Mouse (Mus musculus): Measurements from ENCODE around the gene Nkx2-5. TPM values are rescaled to one million over a fixed set of nuclear protein-coding genes. Genes with fewer than 3 reads are reported as not detected.

Gene Nkx2-5
- polyA plus RNA-seq, 1 experiment from 2014 or later = not detected

GRCm38 (mm10) chr17:26836786-26837545, 7.8 kb downstream of the Nkx2-5 start:
- DNase-seq (ENCODE audit: low spot score) = no peak

- DNase-seq (ENCODE audit: low spot score) = no peak
Observed at GRCm38 (mm10) chr17:26836377-26836776, 8.4 kb downstream of the Nkx2-5 start.

DNA sequence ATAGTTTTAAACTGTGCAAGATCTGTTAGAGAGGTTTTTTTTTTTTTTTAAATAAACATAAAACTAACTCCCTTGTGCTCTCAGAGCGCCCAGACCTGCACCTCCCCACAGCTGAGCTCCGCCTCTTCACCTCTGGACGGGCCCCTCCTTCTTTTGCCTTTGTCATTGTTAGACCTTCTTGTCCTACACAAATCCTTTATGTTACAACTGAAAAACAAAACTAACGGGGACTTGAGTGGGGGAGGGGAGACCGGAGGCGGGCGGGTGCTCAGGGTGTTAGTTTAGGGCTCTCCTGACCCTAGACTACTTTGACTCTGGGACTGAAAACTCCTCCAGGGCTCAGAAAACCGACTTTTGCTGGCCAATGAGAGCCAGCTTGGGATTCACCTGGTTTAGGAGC, 8.9 kb downstream of the Nkx2-5 start:
- DNase-seq (ENCODE audit: low spot score) = no peak

- no peak for DNase-seq (ENCODE audit: low spot score)
Observed at GRCm38 (mm10) chr17:26834966-26835755, 9.6 kb downstream of the Nkx2-5 start.

DNA sequence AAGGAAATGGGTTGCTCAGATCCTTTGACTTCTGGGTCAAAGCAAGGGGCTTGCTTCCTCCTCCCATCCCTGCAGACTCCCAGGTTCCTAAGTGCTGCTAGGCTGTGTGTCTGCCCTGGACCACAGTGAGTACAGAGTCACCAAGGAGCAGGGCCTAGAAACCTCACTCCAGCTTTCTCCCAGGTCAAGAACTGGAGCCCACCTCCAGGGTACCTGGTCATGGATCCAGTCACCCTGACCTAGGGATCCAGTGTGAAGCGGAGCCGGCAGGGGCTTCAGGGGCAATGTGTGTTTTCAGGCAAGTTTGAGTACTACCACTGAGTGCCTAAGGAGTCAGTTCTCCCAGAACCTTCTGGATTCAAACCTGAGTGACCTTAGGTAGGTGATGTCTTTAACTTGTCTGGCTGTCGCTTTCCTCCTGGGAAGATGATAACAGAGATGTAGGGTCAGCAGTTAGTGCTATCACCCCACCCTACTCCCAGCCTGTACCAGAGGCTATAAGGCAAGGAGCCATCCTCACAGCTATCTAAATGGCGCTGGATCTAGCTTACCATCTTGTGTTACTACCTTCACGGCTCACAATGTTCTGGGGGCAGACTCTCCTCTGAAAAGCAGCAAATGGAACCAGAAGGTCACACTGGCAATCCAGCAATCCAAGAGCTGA, 10.4 kb downstream of the Nkx2-5 start:
- DNase-seq (ENCODE audit: low spot score) = no peak

DNA sequence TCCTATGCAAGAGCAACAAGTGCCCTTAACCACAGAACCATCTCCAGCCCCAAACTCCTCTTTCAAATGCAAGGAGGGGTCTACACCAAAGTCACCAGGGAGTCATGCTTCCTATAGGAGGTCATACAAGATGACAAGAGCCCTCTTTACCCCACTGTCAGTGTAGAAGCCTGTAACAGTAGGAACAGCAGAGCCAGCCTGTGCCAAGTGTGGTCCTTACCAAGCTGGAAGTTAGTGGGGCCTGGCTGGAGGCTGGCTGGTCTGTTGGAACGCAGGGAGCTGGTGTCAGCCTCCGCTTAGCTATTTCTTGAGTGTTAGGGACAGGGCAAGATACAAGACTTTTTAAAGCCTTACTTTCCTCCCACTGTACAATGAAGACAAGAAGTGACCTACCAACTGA, 11.0 kb downstream of the Nkx2-5 start:
- DNase-seq (ENCODE audit: low spot score) = no peak

DNA sequence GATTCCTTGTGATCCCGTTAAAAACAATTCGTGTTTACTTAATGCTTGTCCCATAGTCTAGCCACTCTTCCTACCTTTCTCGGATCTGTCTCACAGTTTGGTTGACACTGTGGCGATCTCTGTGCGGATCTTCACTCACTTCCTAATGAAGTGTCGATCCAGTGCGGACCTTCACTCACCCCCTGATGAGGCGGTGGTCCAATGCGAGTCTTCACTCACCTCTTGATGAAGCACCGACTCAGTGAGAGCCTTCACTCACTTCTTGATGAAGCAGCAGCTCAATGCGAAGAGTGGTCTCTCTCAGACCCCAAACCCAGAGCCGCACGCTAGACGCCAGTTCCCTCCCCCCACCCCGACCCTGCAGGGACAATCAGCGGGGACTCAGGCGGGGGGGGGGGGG, 18.7 kb downstream of the Nkx2-5 start:
- DNase-seq (ENCODE audit: low spot score) = no peak

DNA sequence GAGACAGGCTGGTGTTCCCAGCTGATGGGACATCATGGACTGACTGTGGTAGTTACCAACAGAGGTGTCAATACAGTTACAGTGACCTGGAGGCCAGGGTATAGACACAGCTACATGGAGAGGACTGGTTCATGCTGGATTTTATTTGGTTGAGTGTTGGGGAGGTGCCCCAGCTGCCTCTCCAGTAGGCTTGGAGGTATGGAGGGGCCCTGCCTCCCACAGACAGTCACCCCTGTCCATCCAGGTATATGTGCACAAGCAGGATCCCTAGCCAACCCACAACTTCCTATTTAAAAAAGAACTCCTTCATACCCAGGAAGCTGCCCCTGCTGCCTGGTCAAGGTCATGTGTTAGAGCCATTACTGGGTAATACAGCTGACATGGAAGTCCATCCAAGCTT, 27.0 kb downstream of the Nkx2-5 start:
- no peak for DNase-seq (ENCODE audit: low spot score)

DNA sequence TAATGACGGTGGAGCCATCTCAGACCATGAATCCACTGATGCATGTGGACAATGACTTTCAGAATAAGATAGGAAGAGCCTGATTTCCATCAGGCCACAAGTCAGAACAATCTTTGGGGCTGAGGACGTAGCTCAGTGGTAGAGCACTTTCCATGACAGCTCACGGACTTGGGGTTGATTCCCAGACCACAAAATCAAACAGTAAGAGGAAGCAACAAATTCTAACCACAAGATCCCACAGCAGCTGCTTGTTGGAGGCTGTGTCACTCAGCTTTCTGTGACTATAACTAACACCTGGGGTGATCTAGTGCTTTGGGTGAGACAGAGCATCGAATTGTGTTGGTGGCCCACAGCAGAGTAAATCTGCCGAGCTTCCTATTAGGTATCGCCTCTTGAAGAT, 28.0 kb downstream of the Nkx2-5 start:
- no peak for DNase-seq (ENCODE audit: low spot score)

DNA sequence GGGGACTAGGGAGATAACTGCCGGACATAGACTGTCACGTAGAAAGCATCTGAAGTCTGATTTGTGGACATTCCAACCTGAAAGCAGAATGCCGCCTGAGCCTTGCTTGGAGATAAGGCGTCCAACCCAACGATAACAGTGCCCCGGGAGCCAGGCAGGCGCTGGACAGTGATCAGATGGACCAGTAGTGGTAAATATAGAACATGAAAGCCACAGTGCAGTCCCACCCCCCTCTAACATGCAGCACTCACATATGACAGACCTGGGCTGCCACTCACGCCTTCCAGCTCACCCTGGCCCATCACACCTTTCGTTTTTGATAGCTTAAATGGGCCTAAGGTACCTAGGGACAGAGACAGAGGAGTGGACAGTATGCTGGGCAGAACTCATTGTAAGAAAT, 31.3 kb downstream of the Nkx2-5 start:
- DNase-seq (ENCODE audit: low spot score) = no peak

DNA sequence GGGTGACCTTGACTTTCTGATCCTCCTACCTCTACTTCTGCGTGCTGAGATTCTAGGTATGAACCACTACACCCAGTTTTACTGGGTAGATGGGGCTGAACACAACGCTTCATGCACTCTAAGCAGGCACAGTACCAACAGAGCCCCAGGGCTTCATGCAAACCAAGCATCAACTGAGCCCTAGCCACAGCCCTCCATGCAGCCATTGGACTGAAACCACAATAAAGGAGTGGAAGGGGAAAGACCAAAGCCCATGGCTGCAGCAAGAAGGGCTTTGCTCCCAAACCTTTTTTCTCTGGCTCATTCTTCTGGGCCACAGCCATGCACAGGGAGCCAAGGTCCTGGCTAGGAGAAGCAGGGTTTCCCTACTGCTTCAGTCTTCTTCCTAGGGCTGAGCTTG, 32.2 kb downstream of the Nkx2-5 start:
- no peak for DNase-seq (ENCODE audit: low spot score)

DNA sequence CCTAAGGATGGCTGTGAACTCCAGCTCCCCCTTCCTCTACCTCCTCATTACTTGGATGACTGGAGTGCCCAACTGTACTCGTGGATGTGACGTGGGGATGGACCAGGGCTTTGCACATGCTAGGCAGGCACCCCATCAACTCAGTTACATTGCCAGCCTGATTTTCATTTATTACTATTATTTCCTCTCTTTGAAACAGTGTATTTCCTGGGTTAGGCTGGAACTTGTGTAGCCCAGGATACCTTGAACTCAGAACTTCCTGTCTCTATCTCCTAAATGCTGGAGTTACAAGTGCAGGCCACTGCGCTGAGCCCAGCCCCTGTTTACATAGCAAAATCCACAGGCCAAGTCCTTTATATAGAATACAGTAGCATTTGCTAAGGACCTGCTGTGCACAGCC, 41.9 kb downstream of the Nkx2-5 start:
- no peak for DNase-seq (ENCODE audit: low spot score)

GRCm38 (mm10) chr17:26797379-26798128, 47.3 kb downstream of the Nkx2-5 start:
- no peak for DNase-seq (ENCODE audit: low spot score)

- no peak for DNase-seq (ENCODE audit: low spot score)
Observed at GRCm38 (mm10) chr17:26795386-26795785, 49.4 kb downstream of the Nkx2-5 start.

GRCm38 (mm10) chr17:26794744-26795143, 50.1 kb downstream of the Nkx2-5 start:
- DNase-seq (ENCODE audit: low spot score) = peak; percentile 49

DNA sequence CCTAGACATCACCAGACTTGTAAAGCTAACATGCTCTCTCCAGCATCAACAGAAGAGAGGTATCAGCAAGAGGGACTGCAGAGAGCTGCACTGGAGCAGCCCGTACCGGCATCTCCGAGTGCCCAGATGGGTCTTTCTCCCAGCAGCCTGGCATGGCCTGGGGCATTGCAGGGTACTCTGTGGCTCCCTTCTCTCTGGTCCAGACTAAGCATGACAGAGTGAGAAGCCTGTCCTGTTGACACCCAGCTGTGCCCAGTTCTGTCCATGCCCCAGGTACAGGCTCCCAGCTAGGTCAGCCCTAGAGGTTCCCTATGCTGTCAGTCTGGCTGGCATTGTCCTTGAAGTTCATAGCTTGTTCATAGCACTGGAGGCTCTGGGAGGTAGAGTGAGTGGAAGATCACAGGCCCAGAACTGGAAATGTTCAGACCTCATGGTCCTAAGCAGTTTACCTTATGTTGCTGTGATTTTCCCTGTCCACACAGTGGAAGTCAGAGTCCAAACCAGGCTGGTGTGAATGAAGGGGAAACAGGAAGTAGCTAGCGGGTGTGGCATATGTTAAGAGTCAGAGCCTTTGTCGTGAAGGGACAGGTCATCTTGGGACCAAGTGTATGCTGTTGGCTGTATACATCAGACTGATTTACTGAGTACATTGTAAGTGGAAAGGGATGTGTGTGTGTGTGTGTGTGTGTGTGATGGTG, 51.6 kb downstream of the Nkx2-5 start:
- DNase-seq (ENCODE audit: low spot score) = no peak

- no peak for DNase-seq (ENCODE audit: low spot score)
Observed at GRCm38 (mm10) chr17:26792096-26792495, 52.7 kb downstream of the Nkx2-5 start.

- DNase-seq (ENCODE audit: low spot score) = no peak
Observed at GRCm38 (mm10) chr17:26791580-26791979, 53.2 kb downstream of the Nkx2-5 start.

- no peak for DNase-seq (ENCODE audit: low spot score)
Observed at GRCm38 (mm10) chr17:26790269-26791214, 54.3 kb downstream of the Nkx2-5 start.

Data from thymus, postnatal 0 days (tissue).